Mouse (Mus musculus) heart, postnatal 0 days (tissue): ENCODE data around the gene Ndufs6. TPM values are rescaled to one million over a fixed set of nuclear protein-coding genes. Genes with fewer than 3 reads are reported as not detected.

ENCODE experiments used
- ATAC-seq: fragments of 200-750 bp; cut with Nextera tagmentation; 2 replicates; pipeline ENCODE4 v1.8.0; 2017; ENCODE audit warnings: low read depth, moderate number of reproducible peaks, moderate library complexity; ENCODE audit not compliant: insufficient read depth
- DNase-seq: peaks from one replicate; pipeline ENCODE4 v3.0.0-alpha.2; 2016; ENCODE audit warnings: low spot score
- H3K27ac ChIP-seq: fragments of 300-500 bp; sonication (generic); 2 replicates; pipeline ENCODE4 v1.5.1; 2014; ENCODE audit warnings: low read depth, mild to moderate bottlenecking
- H3K27me3 ChIP-seq: fragments of 300-500 bp; sonication (generic); 2 replicates; pipeline ENCODE4 v1.6.1; 2014; ENCODE audit warnings: low read length, mixed read lengths; ENCODE audit not compliant: control insufficient read depth, insufficient read depth
- H3K36me3 ChIP-seq: fragments of 300-500 bp; sonication (generic); replicated peaks from 2 replicates; pipeline ENCODE4 v1.6.1; 2014; ENCODE audit warnings: low read length, mixed read lengths; ENCODE audit not compliant: control insufficient read depth, insufficient read depth
- H3K4me1 ChIP-seq: fragments of 300-500 bp; sonication (generic); 2 replicates; pipeline ENCODE4 v1.6.1; 2014; ENCODE audit warnings: antibody characterized with exemption; ENCODE audit not compliant: control insufficient read depth, insufficient read depth
- H3K4me2 ChIP-seq: fragments of 300-500 bp; sonication (generic); 2 replicates; pipeline ENCODE4 v1.6.1; 2014; ENCODE audit warnings: low read depth, mild to moderate bottlenecking, low read length, moderate library complexity
- H3K4me3 ChIP-seq: fragments of 300-500 bp; sonication (generic); 2 replicates; pipeline ENCODE4 v1.5.1; 2014; ENCODE audit warnings: low read depth, low read length
- H3K9ac ChIP-seq: fragments of 300-500 bp; sonication (generic); replicated peaks from 2 replicates; pipeline ENCODE4 v1.6.1; 2014; ENCODE audit warnings: low read depth, low read length, mixed read lengths
- H3K9me3 ChIP-seq: fragments of 300-500 bp; sonication (generic); replicated peaks from 2 replicates; pipeline ENCODE4 v1.6.1; 2016; ENCODE audit warnings: low read length; ENCODE audit not compliant: control insufficient read depth
- CTCF ChIP-seq: IDR thresholded peaks from 2 replicates; pipeline ENCODE4 v1.5.1; 2016; ENCODE audit warnings: antibody characterized with exemption, control low read depth, low read depth
- EP300 ChIP-seq: IDR thresholded peaks from 2 replicates; pipeline ENCODE4 v1.6.1; 2016; ENCODE audit warnings: antibody characterized with exemption, low read depth
- WGBS: fragments of 180-500 bp; shearing (Covaris S2); extraction: QIAGEN DNeasy Blood & Tissue Kit; methylation state at CpG from one replicate; pipeline ENCODE4 v1.1.7; 2014; 5-methylcytosine and 5-hydroxymethylcytosine counted together
- polyA plus RNA-seq: library from polyadenylated mRNA; unstranded; fragments of >200 nt; fragmentation: Nextera tagmentation; extraction: Ambion mirVana; gene quantifications from 2 replicates; pipeline ENCODE4 v1.2.1, GENCODE M21; 2015
- total RNA-seq: library from RNA; depleted of rRNA; stranded (reverse); fragments of >200 nt; gene quantifications from 2 replicates; pipeline ENCODE4 v1.2.3, GENCODE M21; 2014; ENCODE audit warnings: low replicate concordance

Gene Ndufs6
- total and polyA plus RNA-seq, 2 experiments from 2014 or later: 427 to 1,466 TPM

GRCm38 (mm10) chr13:73352491-73352890, 24.1 kb upstream of the Ndufs6 start:
- no peak overlapping the region for H3K27ac ChIP-seq

GRCm38 (mm10) chr13:73351910-73352309, 23.6 kb upstream of the Ndufs6 start:
- no peaks in the 10 kb centered on the region for H3K36me3 ChIP-seq
- no peak overlapping the region for H3K27ac ChIP-seq
- WGBS: 38% methylated on average over 3 of the region's 3 CpGs
- peaks cover 7% of the 10 kb centered on the region for H3K4me1 ChIP-seq
- ATAC-seq: no peak; the same call in 1 of the 2 replicates
- no peak overlapping the region for H3K4me3 ChIP-seq
- DNase-seq: peak; percentile 56
- no peaks in the 10 kb centered on the region for H3K27me3 ChIP-seq
- H3K9me3 ChIP-seq: no peaks in the 10 kb centered on the region
- no peak overlapping the region for H3K4me2 ChIP-seq
- TF ChIP-seq CTCF (peak; percentile 52), EP300 (no peak)
- no peak overlapping the region for H3K9ac ChIP-seq

More at GRCm38 (mm10) chr13:73352491-73352890, 24.1 kb upstream of the Ndufs6 start:
- no peak overlapping the region for H3K9ac ChIP-seq
- no peaks in the 10 kb centered on the region for H3K36me3 ChIP-seq
- H3K9me3 ChIP-seq: no peaks in the 10 kb centered on the region
- DNase-seq (no peak), ATAC-seq (peak; percentile 53; the same call in 1 of the 2 replicates)
- TF ChIP-seq EP300: no peak
- TF ChIP-seq CTCF: peak; percentile 31; the same call in 1 of the 2 replicates
- no peak overlapping the region for H3K4me3 ChIP-seq
- no peak overlapping the region for H3K4me2 ChIP-seq
- H3K27me3 ChIP-seq: no peaks in the 10 kb centered on the region
- H3K4me1 ChIP-seq: peaks cover 3% of the 10 kb centered on the region; the same call in 1 of the 2 replicates

GRCm38 (mm10) chr13:73350741-73351140, 22.4 kb upstream of the Ndufs6 start:
- TF ChIP-seq CTCF (no peak), EP300 (no peak)
- H3K9ac ChIP-seq: no peak overlapping the region
- 78% methylated on average over 9 of the region's 9 CpGs for whole genome bisulfite sequencing

GRCm38 (mm10) chr13:73347922-73348650, 19.7 kb upstream of the Ndufs6 start:
- no peaks in the 10 kb centered on the region for H3K36me3 ChIP-seq
- no peak overlapping the region for H3K4me2 ChIP-seq
- TF ChIP-seq CTCF (no peak), EP300 (no peak)
- no peaks in the 10 kb centered on the region for H3K9me3 ChIP-seq
- DNase-seq (no peak), ATAC-seq (no peak)
- peaks cover 11% of the 10 kb centered on the region for H3K4me1 ChIP-seq
- H3K4me3 ChIP-seq: no peak overlapping the region
- no peak overlapping the region for H3K27ac ChIP-seq
- no peak overlapping the region for H3K9ac ChIP-seq
- WGBS: 56% methylated on average over 7 of the region's 7 CpGs
- H3K27me3 ChIP-seq: no peaks in the 10 kb centered on the region

More at GRCm38 (mm10) chr13:73350741-73351140, 22.4 kb upstream of the Ndufs6 start:
- H3K4me3 ChIP-seq: no peak overlapping the region
- H3K36me3 ChIP-seq: no peaks in the 10 kb centered on the region
- H3K27ac ChIP-seq: no peak overlapping the region
- no peak for ATAC-seq
- no peak overlapping the region for H3K4me2 ChIP-seq
- H3K27me3 ChIP-seq: no peaks in the 10 kb centered on the region
- peaks cover 11% of the 10 kb centered on the region for H3K4me1 ChIP-seq
- no peak for DNase-seq
- no peaks in the 10 kb centered on the region for H3K9me3 ChIP-seq

GRCm38 (mm10) chr13:73347171-73347570, 18.8 kb upstream of the Ndufs6 start:
- Histone ChIP-seq H3K4me2 (no peak overlapping the region), H3K9me3 (no peaks in the 10 kb centered on the region)
- WGBS: 50% methylated on average over 3 of the region's 3 CpGs

More at GRCm38 (mm10) chr13:73347171-73347570, 18.8 kb upstream of the Ndufs6 start:
- no peak overlapping the region for H3K4me3 ChIP-seq
- H3K27me3 ChIP-seq: no peaks in the 10 kb centered on the region
- peaks cover 11% of the 10 kb centered on the region for H3K4me1 ChIP-seq
- DNase-seq (no peak), ATAC-seq (no peak)
- no peak for TF ChIP-seq EP300
- TF ChIP-seq CTCF: no peak
- H3K9ac ChIP-seq: no peak overlapping the region; the same call in 1 of the 2 replicates
- H3K36me3 ChIP-seq: no peaks in the 10 kb centered on the region
- H3K27ac ChIP-seq: peak overlapping the region; percentile 84
